Mouse (Mus musculus) limb, embryonic 14.5 days (tissue): ENCODE results near the gene Gpr34. TPM values are rescaled to one million over a fixed set of nuclear protein-coding genes. Genes with fewer than 3 reads are reported as not detected.

Experiments
- ATAC-seq: fragments of 200-750 bp; cut with Nextera tagmentation; 2 replicates; pipeline ENCODE4 v1.8.0; 2017; ENCODE audit warnings: low read depth, moderate number of reproducible peaks, moderate TSS enrichment; ENCODE audit not compliant: low FRiP score
- DNase-seq: peaks from one replicate; pipeline ENCODE4 v3.0.0-alpha.2; 2015; ENCODE audit warnings: low spot score
- H3K27ac ChIP-seq: fragments of 300-500 bp; sonication (generic); replicated peaks from 2 replicates; pipeline ENCODE4 v1.5.1; 2014; ENCODE audit warnings: low read depth, mild to moderate bottlenecking, low read length, moderate library complexity, mixed read lengths
- H3K27me3 ChIP-seq: fragments of 300-500 bp; sonication (generic); 2 replicates; pipeline ENCODE4 v1.6.1; 2014; ENCODE audit warnings: low read length, mixed read lengths; ENCODE audit not compliant: control insufficient read depth, insufficient read depth
- H3K36me3 ChIP-seq: fragments of 300-500 bp; sonication (generic); 2 replicates; pipeline ENCODE4 v1.6.1; 2014; ENCODE audit warnings: mild to moderate bottlenecking, low read length, moderate library complexity, mixed read lengths; ENCODE audit not compliant: control insufficient read depth, insufficient read depth
- H3K4me1 ChIP-seq: fragments of 300-500 bp; sonication (generic); 2 replicates; pipeline ENCODE4 v1.6.1; 2014; ENCODE audit warnings: antibody characterized with exemption, low read length, mixed read lengths; ENCODE audit not compliant: control insufficient read depth, insufficient read depth
- H3K4me2 ChIP-seq: fragments of 300-500 bp; sonication (generic); replicated peaks from 2 replicates; pipeline ENCODE4 v1.6.1; 2014; ENCODE audit warnings: low read depth, mild to moderate bottlenecking, low read length, moderate library complexity; ENCODE audit not compliant: severe bottlenecking
- H3K4me3 ChIP-seq: fragments of 300-500 bp; sonication (generic); replicated peaks from 2 replicates; pipeline ENCODE4 v1.5.1; 2014; ENCODE audit warnings: low read length
- H3K9ac ChIP-seq: fragments of 300-500 bp; sonication (generic); 2 replicates; pipeline ENCODE4 v1.6.1; 2014; ENCODE audit warnings: mild to moderate bottlenecking, low read depth, low read length, moderate library complexity; ENCODE audit not compliant: severe bottlenecking
- H3K9me3 ChIP-seq: fragments of 300-500 bp; sonication (generic); 2 replicates; pipeline ENCODE4 v1.6.1; 2016; ENCODE audit warnings: low read length; ENCODE audit not compliant: control insufficient read depth
- POLR2A ChIP-seq: fragments of 200-500 bp; IDR thresholded peaks from 2 replicates; pipeline ENCODE4 v1.8.0; 2012; ENCODE audit warnings: inconsistent platforms, mild to moderate bottlenecking, moderate library complexity, borderline replicate concordance; ENCODE audit not compliant: insufficient read depth, insufficient read length; ENCODE audit errors: extremely low read depth
- WGBS: fragments of 180-500 bp; shearing (Covaris S2); extraction: QIAGEN DNeasy Blood & Tissue Kit; methylation state at CpG from one replicate; pipeline ENCODE4 v1.1.7; 2014; 5-methylcytosine and 5-hydroxymethylcytosine counted together
- polyA plus RNA-seq, 2 experiments: library from polyadenylated mRNA; depleted of rRNA in 1 of 2; stranded (reverse) in 1 of 2; unstranded in 1 of 2; fragments of >200 nt; fragmentation: Nextera tagmentation in 1 of 2; extraction: Ambion mirVana in 1 of 2; gene quantifications; 2 replicates each; pipeline versions ENCODE4 v1.2.1 to v1.2.3; 2012 to 2014

The Gpr34 gene
- polyA plus RNA-seq, 2 experiments, result 1.7 to 3.2 TPM

- Histone ChIP-seq H3K36me3 (no peaks in the 10 kb centered on the region), H3K4me3 (no peak overlapping the region), H3K9me3 (no peaks in the 10 kb centered on the region), H3K4me1 (no peaks in the 10 kb centered on the region), H3K27ac (no peak overlapping the region), H3K4me2 (no peak overlapping the region), H3K9ac (no peak overlapping the region), H3K27me3 (no peaks in the 10 kb centered on the region)
- ATAC-seq, result no peak
- 84% methylated on average over 1 of the region's 1 CpGs for WGBS
- TF ChIP-seq POLR2A, result no peak
- DNase-seq, result no peak
Observed at GRCm38 (mm10) chrX:13636398-13636797, 4.5 kb downstream of the Gpr34 start.

GRCm38 (mm10) chrX:13638894-13639293, 7.0 kb downstream of the Gpr34 start:
- no peak overlapping the region for H3K9ac ChIP-seq
- no peak for DNase-seq
- H3K9me3 ChIP-seq, result no peaks in the 10 kb centered on the region
- H3K27ac ChIP-seq, result no peak overlapping the region
- H3K27me3 ChIP-seq, result no peaks in the 10 kb centered on the region
- 61% methylated on average over 2 of the region's 2 CpGs for WGBS
- no peak for TF ChIP-seq POLR2A
- no peaks in the 10 kb centered on the region for H3K36me3 ChIP-seq
- no peak overlapping the region for H3K4me2 ChIP-seq
- no peak overlapping the region for H3K4me3 ChIP-seq
- no peaks in the 10 kb centered on the region for H3K4me1 ChIP-seq
- no peak for ATAC-seq

GRCm38 (mm10) chrX:13651889-13652288, 20.0 kb downstream of the Gpr34 start:
- Histone ChIP-seq H3K9me3 (no peaks in the 10 kb centered on the region), H3K36me3 (no peaks in the 10 kb centered on the region), H3K4me3 (no peak overlapping the region), H3K4me2 (no peak overlapping the region), H3K27ac (no peak overlapping the region), H3K4me1 (no peaks in the 10 kb centered on the region), H3K27me3 (no peaks in the 10 kb centered on the region), H3K9ac (no peak overlapping the region)
- DNase-seq (no peak), ATAC-seq (no peak)
- 75% methylated on average over 2 of the region's 2 CpGs for WGBS
- no peak for TF ChIP-seq POLR2A

- WGBS, result 90% methylated on average over 1 of the region's 1 CpGs
Observed at GRCm38 (mm10) chrX:13652291-13652690, 20.4 kb downstream of the Gpr34 start.

GRCm38 (mm10) chrX:13655005-13655421, 23.1 kb downstream of the Gpr34 start:
- 84% methylated on average over 3 of the region's 3 CpGs for WGBS
- H3K4me2 ChIP-seq, result no peak overlapping the region
- no peak overlapping the region for H3K4me3 ChIP-seq
- no peaks in the 10 kb centered on the region for H3K9me3 ChIP-seq
- no peak overlapping the region for H3K9ac ChIP-seq
- no peak for DNase-seq
- H3K27me3 ChIP-seq, result no peaks in the 10 kb centered on the region
- no peaks in the 10 kb centered on the region for H3K36me3 ChIP-seq
- no peaks in the 10 kb centered on the region for H3K4me1 ChIP-seq
- no peak for TF ChIP-seq POLR2A
- H3K27ac ChIP-seq, result no peak overlapping the region
- no peak for ATAC-seq

More at GRCm38 (mm10) chrX:13652291-13652690, 20.4 kb downstream of the Gpr34 start:
- DNase-seq, result no peak
- H3K9ac ChIP-seq, result no peak overlapping the region
- no peak for TF ChIP-seq POLR2A
- no peak overlapping the region for H3K27ac ChIP-seq
- H3K4me3 ChIP-seq, result no peak overlapping the region
- H3K4me2 ChIP-seq, result no peak overlapping the region
- ATAC-seq, result no peak
- no peaks in the 10 kb centered on the region for H3K27me3 ChIP-seq
- H3K4me1 ChIP-seq, result no peaks in the 10 kb centered on the region
- no peaks in the 10 kb centered on the region for H3K36me3 ChIP-seq
- no peaks in the 10 kb centered on the region for H3K9me3 ChIP-seq

GRCm38 (mm10) chrX:13655906-13656305, 24.0 kb downstream of the Gpr34 start:
- H3K36me3 ChIP-seq, result no peaks in the 10 kb centered on the region
- H3K4me1 ChIP-seq, result no peaks in the 10 kb centered on the region
- H3K4me3 ChIP-seq, result no peak overlapping the region
- ATAC-seq (no peak), DNase-seq (no peak)
- H3K27me3 ChIP-seq, result no peaks in the 10 kb centered on the region
- H3K9me3 ChIP-seq, result no peaks in the 10 kb centered on the region
- 74% methylated on average over 6 of the region's 6 CpGs for WGBS
- H3K9ac ChIP-seq, result no peak overlapping the region
- H3K4me2 ChIP-seq, result no peak overlapping the region
- H3K27ac ChIP-seq, result no peak overlapping the region
- TF ChIP-seq POLR2A, result no peak
